Mouse (Mus musculus) T-cell, adult 66 days (primary cell): ENCODE results near the gene Hs3st3a1. TPM values are rescaled to one million over a fixed set of nuclear protein-coding genes. Genes with fewer than 3 reads are reported as not detected.

Source experiments
- total RNA-seq, 2 experiments: library from RNA; stranded (reverse); gene quantifications; 3 replicates in 1 of 2; 4 replicates in 1 of 2; pipeline ENCODE4 v1.2.4; 2023

The Hs3st3a1 gene
- under 1 TPM; 0.15 TPM for total RNA-seq

DNA sequence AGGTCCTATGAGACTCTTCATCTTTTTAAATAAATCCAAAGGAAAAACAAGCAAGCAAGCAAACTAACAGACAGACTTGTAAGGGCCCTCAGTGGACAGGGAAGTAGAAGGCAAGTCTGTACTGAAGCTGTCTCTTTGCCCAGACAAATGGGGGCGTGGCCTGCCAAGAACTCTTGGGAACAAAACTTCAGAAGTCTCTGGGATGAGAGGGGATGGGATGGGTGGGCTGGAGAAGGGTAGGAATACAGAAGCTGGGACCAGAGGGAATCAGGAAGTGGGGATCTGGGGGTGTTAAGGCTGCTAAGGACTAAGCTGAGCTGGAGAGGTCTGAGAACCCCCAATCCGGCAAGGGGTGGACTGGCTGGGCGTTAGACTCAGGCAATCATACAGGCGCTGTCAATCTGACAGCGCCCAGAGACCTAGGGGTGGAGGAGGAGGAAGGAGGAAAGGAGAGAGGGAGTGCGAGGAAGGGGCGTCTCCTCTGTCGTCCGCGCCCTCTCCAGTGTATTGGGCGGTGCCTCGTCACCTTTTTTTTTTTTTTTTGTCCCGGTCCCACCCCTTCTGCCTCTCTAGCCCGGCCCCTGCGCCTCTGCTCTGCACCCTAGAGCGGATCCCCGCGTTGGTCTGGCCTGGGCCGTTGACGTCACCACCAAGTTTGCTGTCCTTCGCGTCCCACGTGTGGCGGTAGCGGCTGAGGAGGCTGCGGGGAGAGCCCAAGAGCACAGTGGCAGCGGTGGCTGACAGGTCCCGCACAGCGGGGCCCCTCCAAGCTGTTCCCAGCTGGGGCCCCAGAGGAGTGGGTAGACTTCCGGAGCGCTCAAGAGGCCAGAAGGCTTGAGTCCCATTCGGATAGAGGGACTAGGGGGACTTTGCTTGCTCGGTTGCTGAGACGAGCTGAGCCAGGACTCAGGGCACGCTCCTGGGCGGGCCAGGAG, at the start of gene Hs3st3a1:
Gene Hs3st3a1, plus strand, starts transcription at position 722 of the 935 bp plus-strand sequence.

DNA sequence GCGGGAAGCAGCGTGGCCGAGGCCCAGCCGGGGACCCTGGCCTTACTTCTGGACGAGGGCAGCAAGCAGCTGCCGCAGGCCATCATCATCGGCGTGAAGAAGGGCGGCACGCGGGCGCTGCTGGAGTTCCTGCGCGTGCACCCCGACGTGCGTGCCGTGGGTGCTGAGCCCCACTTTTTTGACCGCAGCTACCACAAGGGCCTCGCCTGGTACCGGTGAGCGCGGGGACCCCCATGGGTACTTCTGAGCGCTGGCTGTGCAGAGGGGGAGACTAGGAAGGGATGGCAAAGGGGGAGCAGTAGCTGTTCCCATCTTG, 1.2 kb downstream of the Hs3st3a1 start, which contains the start of gene F930015N05Rik:
Gene F930015N05Rik, minus strand, starts transcription at position 242 of the 316 bp plus-strand sequence.

Other genes starting within 250 kb of the Hs3st3a1 start
- gene F930015N05Rik, start 1.3 kb downstream of the Hs3st3a1 start, total RNA-seq, result not detected